Mouse (Mus musculus): ENCODE measurements around the gene Olfr630.
"Not testable (repeated sequence)": the region's sequence is repeated elsewhere in the genome, so short reads cannot be mapped to it uniquely, and the experiment has no call there.

The Olfr630 gene

DNA sequence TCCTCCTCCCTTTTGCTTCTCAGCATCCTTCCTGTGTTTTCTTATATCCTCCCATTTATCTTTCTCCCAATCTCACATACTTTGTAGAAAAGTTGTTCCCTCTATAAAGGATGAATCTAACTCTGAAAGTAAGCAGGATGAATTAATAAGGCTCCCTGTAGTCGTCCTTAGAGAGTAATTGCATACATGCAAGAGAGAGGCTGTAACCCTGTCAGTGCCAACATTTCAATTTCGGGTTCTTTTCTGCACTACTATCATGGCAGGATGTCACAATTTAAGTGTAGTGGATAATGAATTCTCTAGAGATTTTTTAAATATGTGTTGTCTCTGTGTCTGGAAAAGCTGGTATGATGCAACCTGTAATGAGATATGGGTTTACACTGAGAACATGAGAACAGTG lies at the start of gene Olfr630:
Gene Olfr630 (minus strand): TSS at position 101 of the 400 bp plus-strand sequence.
- no peak for DNase-seq (ENCODE audit: low read depth, low spot score)

- no peak for DNase-seq (ENCODE audit: low read depth, low spot score)
These were observed 49.7 kb upstream of the Olfr630 start for GRCm38 (mm10) chr7:103806856-103807255.

DNA sequence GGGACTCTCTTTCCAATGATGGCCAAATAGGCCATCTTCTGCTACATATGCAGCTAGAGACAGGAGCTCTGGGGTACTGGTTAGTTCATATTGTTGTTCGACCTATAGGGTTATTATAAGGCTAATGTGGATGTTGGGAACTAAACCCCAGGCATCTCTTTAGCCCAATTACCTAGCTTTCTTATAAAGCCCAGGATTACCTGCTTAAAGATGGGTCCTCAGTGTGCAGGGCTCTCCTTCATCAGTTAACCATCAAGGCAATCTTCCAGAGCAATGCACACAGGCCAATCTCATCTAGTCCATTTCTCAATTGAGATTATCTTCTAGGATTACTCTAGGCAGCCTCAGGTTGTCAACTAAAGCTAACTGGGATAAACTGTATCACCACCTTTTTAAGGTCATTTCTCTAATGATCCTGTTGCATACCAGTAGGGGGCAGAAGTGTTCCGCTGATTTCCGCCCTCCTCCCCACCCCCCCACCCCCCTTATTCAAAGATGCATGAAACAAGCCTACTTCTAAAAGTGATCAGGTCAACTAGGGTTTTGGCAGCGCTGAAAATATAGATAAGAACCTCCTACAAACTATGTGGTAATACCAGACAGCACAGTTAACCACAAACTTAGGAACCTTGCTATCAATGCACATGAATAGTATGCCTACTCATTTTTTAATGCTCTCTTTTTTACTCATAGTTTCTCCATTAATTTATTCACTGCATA lies 35.7 kb upstream of the Olfr630 start:
- no peak for DNase-seq (ENCODE audit: low read depth, low spot score)

- no peak for DNase-seq (ENCODE audit: low read depth, low spot score)
These were observed 34.6 kb upstream of the Olfr630 start, which contains the start of gene Olfr67 for GRCm38 (mm10) chr7:103791721-103792120. Gene Olfr67, minus strand, starts transcription at chr7:103791821.

DNA sequence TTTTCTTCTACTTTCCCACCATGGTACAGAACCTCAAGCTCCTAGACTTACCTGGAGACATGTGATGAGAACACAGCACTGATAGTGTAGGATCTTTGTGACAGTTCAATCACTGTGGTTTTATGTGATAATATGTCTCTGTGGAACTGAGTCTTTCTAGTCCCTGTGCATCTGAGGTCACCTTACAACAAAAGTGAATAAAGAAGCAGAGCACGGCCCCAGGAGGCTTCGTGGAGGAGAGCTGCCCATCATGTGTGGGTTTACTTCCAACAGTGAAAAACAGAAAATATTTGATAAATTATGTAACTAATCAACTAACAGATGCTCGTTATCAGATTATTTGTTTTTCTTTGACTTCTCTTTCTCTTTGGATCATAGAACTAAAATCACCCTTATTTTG lies 22.5 kb upstream of the Olfr630 start, which contains the start of gene Olfr68:
Gene Olfr68 (minus strand): TSS at position 101 of the 400 bp plus-strand sequence.
- DNase-seq (ENCODE audit: low read depth, low spot score), result no peak

GRCm38 (mm10) chr7:103777652-103778051 lies 20.5 kb upstream of the Olfr630 start:
- not testable (repeated sequence) for DNase-seq (ENCODE audit: low read depth, low spot score)

- DNase-seq (ENCODE audit: low read depth, low spot score), result no peak
These were observed 14.4 kb upstream of the Olfr630 start, which contains the start of gene Olfr69 for GRCm38 (mm10) chr7:103771494-103771893. Gene Olfr69, minus strand, starts transcription at chr7:103771594.

GRCm38 (mm10) chr7:103767687-103768086 lies 10.6 kb upstream of the Olfr630 start:
- not testable (repeated sequence) for DNase-seq (ENCODE audit: low read depth, low spot score)

GRCm38 (mm10) chr7:103762212-103762611 lies 5.1 kb upstream of the Olfr630 start:
- DNase-seq (ENCODE audit: low read depth, low spot score), result not testable (repeated sequence)

- no peak for DNase-seq (ENCODE audit: low read depth, low spot score)
These were observed 12.3 kb downstream of the Olfr630 start, which contains the start of gene Olfr629 for GRCm38 (mm10) chr7:103744843-103745242. Gene Olfr629, minus strand, starts transcription at chr7:103744943.

GRCm38 (mm10) chr7:103730074-103730473 lies 27.1 kb downstream of the Olfr630 start, which contains the start of gene Olfr628:
Gene Olfr628, plus strand, starts transcription at chr7:103730374.
- no peak for DNase-seq (ENCODE audit: low read depth, low spot score)

GRCm38 (mm10) chr7:103716398-103716797 lies 40.7 kb downstream of the Olfr630 start:
- not testable (repeated sequence) for DNase-seq (ENCODE audit: low read depth, low spot score)

GRCm38 (mm10) chr7:103714371-103714770 lies 42.8 kb downstream of the Olfr630 start, which contains the start of gene Olfr243:
Gene Olfr243, plus strand, starts transcription at chr7:103714671.
- no peak for DNase-seq (ENCODE audit: low read depth, low spot score)

DNA sequence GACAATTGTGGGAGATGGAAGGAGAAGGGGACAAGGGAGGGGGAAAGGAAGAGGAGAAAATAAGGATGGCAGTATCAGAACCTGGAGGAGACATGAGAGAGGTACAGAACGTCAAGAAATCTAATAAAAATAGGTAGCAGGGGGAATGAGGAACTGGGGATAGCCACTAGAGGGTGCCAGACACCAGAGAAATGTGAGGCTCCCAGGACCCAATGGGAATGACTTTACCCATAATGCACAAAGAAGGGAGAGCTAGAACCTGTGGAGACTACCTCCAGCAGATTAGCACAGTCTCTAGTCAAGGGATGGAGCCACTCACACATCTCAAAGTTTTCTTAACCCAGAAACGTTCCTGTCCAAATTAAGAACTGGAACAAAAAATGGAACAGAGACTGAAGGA lies 45.1 kb downstream of the Olfr630 start:
- DNase-seq (ENCODE audit: low read depth, low spot score), result no peak
